Mouse (Mus musculus) c-Kit-positive CD71-negative TER-119-negative erythroid progenitor cells, embryonic 14.5 days (primary cell): ENCODE results near the gene Zfp148.

Experiments used
- DNase-seq: peaks from one replicate; pipeline ENCODE4 v3.0.0-alpha.2; 2013; ENCODE audit warnings: low read depth

Zfp148 gene

GRCm38 (mm10) chr16:33531184-33531583 is 150.5 kb downstream of the Zfp148 start:
- DNase-seq: no peak

DNA sequence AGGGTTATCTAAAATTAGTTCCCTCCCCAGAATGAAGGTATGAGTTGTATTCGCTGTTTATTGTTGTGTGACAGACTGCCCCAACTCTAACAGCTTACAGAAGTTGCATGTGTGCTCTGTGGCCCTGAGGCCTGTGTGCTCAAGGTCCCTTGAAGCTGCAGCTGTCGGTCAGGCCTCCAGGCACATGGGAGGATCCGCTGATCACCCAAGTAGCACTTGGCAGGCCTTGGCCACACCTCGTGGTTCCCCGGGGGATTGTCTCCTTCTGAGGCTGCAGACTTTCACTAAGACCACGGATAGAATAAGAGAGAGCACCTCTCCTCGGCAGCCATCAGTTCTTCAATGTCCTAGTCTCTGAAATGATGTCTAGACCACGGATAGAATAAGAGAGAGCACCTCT is 155.8 kb downstream of the Zfp148 start:
- DNase-seq: no peak

GRCm38 (mm10) chr16:33537499-33538225 is 157.0 kb downstream of the Zfp148 start:
- no peak for DNase-seq

DNA sequence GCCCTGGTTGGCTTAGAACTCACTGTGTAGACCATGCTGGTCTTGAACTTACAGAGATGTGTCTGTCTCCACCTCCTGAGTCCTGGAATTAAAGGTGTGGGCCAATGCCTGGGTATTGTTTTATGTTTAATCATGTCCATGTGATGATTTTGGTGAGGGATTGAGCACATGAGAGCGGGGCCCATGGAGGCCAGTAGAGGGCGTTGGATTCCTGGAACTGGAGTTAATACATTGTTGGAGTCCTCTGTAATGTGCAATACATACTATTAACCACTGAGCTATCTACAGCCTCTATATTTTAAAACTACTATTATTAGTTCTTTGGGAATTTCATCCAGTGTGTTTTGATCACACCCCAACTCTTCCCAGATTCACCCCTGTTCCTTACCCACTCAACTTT is 163.7 kb downstream of the Zfp148 start:
- DNase-seq: no peak

- DNase-seq: no peak
Measured at GRCm38 (mm10) chr16:33545530-33545929, 164.9 kb downstream of the Zfp148 start.

GRCm38 (mm10) chr16:33553689-33554342 is 173.2 kb downstream of the Zfp148 start:
- no peak for DNase-seq
